Mouse (Mus musculus) monocyte, adult 59 days (primary cell): Measurements from ENCODE around the gene Pdcd6. TPM values are rescaled to one million over a fixed set of nuclear protein-coding genes. Genes with fewer than 3 reads are reported as not detected.

Experiments
- total RNA-seq, 2 experiments: library from RNA; stranded (reverse); gene quantifications; one replicate each; pipeline ENCODE4 v1.2.4; 2023

The Pdcd6 gene
- total RNA-seq, result 10 to 100 TPM; 77.6 to 77.7 TPM

GRCm38 (mm10) chr13:74317170-74317849 is at the start of gene Pdcd6:
Gene Pdcd6, minus strand, starts transcription at chr13:74317580.

GRCm38 (mm10) chr13:74363859-74364235 is 46.5 kb upstream of the Pdcd6 start, which contains the start of gene Lrrc14b:
Gene Lrrc14b, minus strand, starts transcription at chr13:74364005.

GRCm38 (mm10) chr13:74349566-74350434 is 32.4 kb upstream of the Pdcd6 start, which contains the start of the genes Sdha and Ccdc127:
Gene Sdha, minus strand, starts transcription at chr13:74350280.
Gene Ccdc127, plus strand, starts transcription at chr13:74350309.

GRCm38 (mm10) chr13:74292167-74292566 is 25.2 kb downstream of the Pdcd6 start, which contains the start of gene Ahrr:
Gene Ahrr, minus strand, starts transcription at chr13:74292331.

Other genes with a start within 250 kb of the Pdcd6 start
- gene Slc9a3, start 196.1 kb downstream of the Pdcd6 start, total RNA-seq, result not detected
- gene Exoc3, start 108.8 kb downstream of the Pdcd6 start, total RNA-seq, result 10 to 100 TPM; 49.8 to 50.3 TPM
- gene Ahrr, start 25.2 kb downstream of the Pdcd6 start, total RNA-seq, result 1 to 10 TPM; 1.5 to 1.7 TPM
- 100 to 1,000 TPM; 114 to 129 TPM for gene Sdha, start 32.7 kb upstream of the Pdcd6 start, total RNA-seq
- gene Ccdc127, start 32.7 kb upstream of the Pdcd6 start, total RNA-seq, result 10 to 100 TPM; 21.1 to 22.3 TPM
- not detected for gene Lrrc14b, start 46.4 kb upstream of the Pdcd6 start, total RNA-seq
- gene Zfp72, start 73.3 kb upstream of the Pdcd6 start, total RNA-seq, result 1 to 10 TPM; 1.5 to 2.0 TPM
- gene Ftl1-ps1, start 82.1 kb upstream of the Pdcd6 start, total RNA-seq, result 1,000 to 10,000 TPM; 1,894 to 2,594 TPM
- gene Zfp825, start 176.4 kb upstream of the Pdcd6 start, total RNA-seq, result 1 to 10 TPM; 5.9 to 6.6 TPM